Mouse (Mus musculus) 3T3-L1 (cell line): ENCODE measurements around the gene Tex35.

Source experiments
- DNase-seq: peaks from one replicate; pipeline ENCODE4 v3.0.0-alpha.2; 2015; ENCODE audit warnings: low read depth, low spot score

The Tex35 gene

GRCm38 (mm10) chr1:157055288-157055831, 53.1 kb downstream of the Tex35 start:
- DNase-seq: no peak

GRCm38 (mm10) chr1:157054659-157055058, 53.8 kb downstream of the Tex35 start:
- no peak for DNase-seq

GRCm38 (mm10) chr1:157049886-157050285, 58.6 kb downstream of the Tex35 start:
- no peak for DNase-seq
